Mouse (Mus musculus): ENCODE measurements around the gene Cadm1.
A peak's percentile ranks its signal among the peaks of the same experiment; 100 is the strongest.

The Cadm1 gene

GRCm38 (mm10) chr9:47671617-47672016 is 141.6 kb downstream of the Cadm1 start:
- no peak for DNase-seq (ENCODE audit: inconsistent ontology term)

- no peak for DNase-seq (ENCODE audit: inconsistent ontology term)
These were observed 145.1 kb downstream of the Cadm1 start for GRCm38 (mm10) chr9:47674766-47675713.

- DNase-seq (ENCODE audit: inconsistent ontology term) = no peak
These were observed 156.9 kb downstream of the Cadm1 start for GRCm38 (mm10) chr9:47686881-47687280.

GRCm38 (mm10) chr9:47687604-47688003 is 157.6 kb downstream of the Cadm1 start:
- no peak for DNase-seq (ENCODE audit: inconsistent ontology term)

- DNase-seq (ENCODE audit: inconsistent ontology term) = no peak
These were observed 158.3 kb downstream of the Cadm1 start for GRCm38 (mm10) chr9:47688297-47688696.

- no peak for DNase-seq (ENCODE audit: inconsistent ontology term)
These were observed 162.9 kb downstream of the Cadm1 start for GRCm38 (mm10) chr9:47692911-47693310.

- DNase-seq (ENCODE audit: inconsistent ontology term) = peak; percentile 25
These were observed 169.1 kb downstream of the Cadm1 start for GRCm38 (mm10) chr9:47699026-47699425.

GRCm38 (mm10) chr9:47700021-47700420 is 170.0 kb downstream of the Cadm1 start:
- peak; percentile 77 for DNase-seq (ENCODE audit: inconsistent ontology term)

GRCm38 (mm10) chr9:47703026-47703876 is 173.3 kb downstream of the Cadm1 start:
- DNase-seq (ENCODE audit: inconsistent ontology term) = peak; percentile 92

- no peak for DNase-seq (ENCODE audit: inconsistent ontology term)
These were observed 176.4 kb downstream of the Cadm1 start for GRCm38 (mm10) chr9:47706341-47706740.

- DNase-seq (ENCODE audit: inconsistent ontology term) = no peak
These were observed 177.4 kb downstream of the Cadm1 start for GRCm38 (mm10) chr9:47707326-47707725.

- peak; percentile 77 for DNase-seq (ENCODE audit: inconsistent ontology term)
These were observed 178.3 kb downstream of the Cadm1 start for GRCm38 (mm10) chr9:47708299-47708698.

- DNase-seq (ENCODE audit: inconsistent ontology term) = no peak
These were observed 181.0 kb downstream of the Cadm1 start for GRCm38 (mm10) chr9:47710946-47711345.

- DNase-seq (ENCODE audit: inconsistent ontology term) = peak; percentile 68
These were observed 184.6 kb downstream of the Cadm1 start for GRCm38 (mm10) chr9:47714541-47714940.

- no peak for DNase-seq (ENCODE audit: inconsistent ontology term)
These were observed 185.4 kb downstream of the Cadm1 start for GRCm38 (mm10) chr9:47715415-47715814.

- DNase-seq (ENCODE audit: inconsistent ontology term) = peak; percentile 29
These were observed 186.9 kb downstream of the Cadm1 start for GRCm38 (mm10) chr9:47716883-47717282.

- no peak for DNase-seq (ENCODE audit: inconsistent ontology term)
These were observed 197.6 kb downstream of the Cadm1 start for GRCm38 (mm10) chr9:47727611-47728010.

- DNase-seq (ENCODE audit: inconsistent ontology term) = no peak
These were observed 198.9 kb downstream of the Cadm1 start for GRCm38 (mm10) chr9:47728852-47729251.

GRCm38 (mm10) chr9:47730247-47730646 is 200.3 kb downstream of the Cadm1 start:
- no peak for DNase-seq (ENCODE audit: inconsistent ontology term)

- peak; percentile 41 for DNase-seq (ENCODE audit: inconsistent ontology term)
These were observed 203.9 kb downstream of the Cadm1 start for GRCm38 (mm10) chr9:47733780-47734451.

- DNase-seq (ENCODE audit: inconsistent ontology term) = no peak
These were observed 204.9 kb downstream of the Cadm1 start for GRCm38 (mm10) chr9:47734905-47735304.

- DNase-seq (ENCODE audit: inconsistent ontology term) = no peak
These were observed 208.8 kb downstream of the Cadm1 start for GRCm38 (mm10) chr9:47738799-47739198.
